Mouse (Mus musculus) lung, postnatal 0 days (tissue): ENCODE measurements around the gene Plekhm3. TPM values are rescaled to one million over a fixed set of nuclear protein-coding genes. Genes with fewer than 3 reads are reported as not detected.
A peak's percentile ranks its signal among the peaks of the same experiment; 100 is the strongest.

Experiments used
- ATAC-seq: fragments of 200-750 bp; cut with Nextera tagmentation; 2 replicates; pipeline ENCODE4 v1.8.0; 2017; ENCODE audit warnings: moderate library complexity
- DNase-seq: peaks from one replicate; pipeline ENCODE4 v3.0.0-alpha.2; 2016; ENCODE audit warnings: low spot score
- H3K27ac ChIP-seq: fragments of 300-500 bp; sonication (generic); 2 replicates; pipeline ENCODE4 v1.5.1; 2014; ENCODE audit warnings: antibody characterized with exemption, mild to moderate bottlenecking, low read length, mixed read lengths
- H3K27me3 ChIP-seq: fragments of 300-500 bp; sonication (generic); replicated peaks from 2 replicates; pipeline ENCODE4 v1.6.1; 2014; ENCODE audit warnings: low read length, mixed read lengths; ENCODE audit not compliant: insufficient read depth
- H3K36me3 ChIP-seq: fragments of 300-500 bp; sonication (generic); 2 replicates; pipeline ENCODE4 v1.6.1; 2014; ENCODE audit warnings: low read length, mixed read lengths; ENCODE audit not compliant: insufficient read depth
- H3K4me1 ChIP-seq: fragments of 300-500 bp; sonication (generic); 2 replicates; pipeline ENCODE4 v1.6.1; 2014; ENCODE audit warnings: antibody characterized with exemption, low read depth, low read length, mixed read lengths; ENCODE audit not compliant: insufficient read depth
- H3K4me2 ChIP-seq: fragments of 300-500 bp; sonication (generic); replicated peaks from 2 replicates; pipeline ENCODE4 v1.6.1; 2014; ENCODE audit warnings: low read depth, mild to moderate bottlenecking, low read length, moderate library complexity, mixed read lengths
- H3K4me3 ChIP-seq: fragments of 300-500 bp; sonication (generic); 2 replicates; pipeline ENCODE4 v1.5.1; 2014; ENCODE audit warnings: low read depth, low read length
- H3K9ac ChIP-seq: fragments of 300-500 bp; sonication (generic); replicated peaks from 2 replicates; pipeline ENCODE4 v1.6.1; 2014; ENCODE audit warnings: low read depth, mild to moderate bottlenecking
- H3K9me3 ChIP-seq: fragments of 300-500 bp; sonication (generic); 2 replicates; pipeline ENCODE4 v1.6.1; 2016; ENCODE audit warnings: low read length, mixed read lengths
- CTCF ChIP-seq: IDR thresholded peaks from 2 replicates; pipeline ENCODE4 v1.5.1; 2016; ENCODE audit warnings: antibody characterized with exemption, mild to moderate bottlenecking
- EP300 ChIP-seq: IDR thresholded peaks from 2 replicates; pipeline ENCODE4 v1.6.1; 2016; ENCODE audit warnings: antibody characterized with exemption, mild to moderate bottlenecking, control low read depth
- WGBS: fragments of 180-500 bp; shearing (Covaris S2); extraction: QIAGEN DNeasy Blood & Tissue Kit; methylation state at CpG from one replicate; pipeline ENCODE4 v1.1.7; 2014; 5-methylcytosine and 5-hydroxymethylcytosine counted together
- polyA plus RNA-seq: library from polyadenylated mRNA; unstranded; fragments of >200 nt; fragmentation: Nextera tagmentation; extraction: Ambion mirVana; gene quantifications from 2 replicates; pipeline ENCODE4 v1.2.1, GENCODE M21; 2015

Gene Plekhm3
- polyA plus RNA-seq, 1 experiment from 2014 or later = 4.7 TPM

DNA sequence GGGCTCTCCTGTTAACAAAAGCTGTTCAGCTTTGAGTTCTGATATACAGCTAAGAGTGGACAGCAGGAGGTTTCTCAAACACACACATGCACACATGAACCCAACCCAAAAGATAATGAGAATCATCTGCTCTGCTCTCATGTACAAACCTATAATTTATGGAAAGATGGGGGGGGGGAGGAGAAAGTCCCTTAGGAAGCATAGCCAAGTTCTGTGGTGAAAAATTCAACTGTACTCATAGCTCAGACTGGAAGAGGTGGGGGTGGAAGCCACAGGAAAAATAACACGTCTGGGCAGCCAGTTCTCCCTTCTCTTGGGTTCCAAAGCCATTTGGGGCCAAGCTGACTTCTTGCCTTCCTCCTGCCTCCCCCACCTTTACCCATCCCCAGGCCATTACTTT is 115.7 kb downstream of the Plekhm3 start:
- Histone ChIP-seq H3K27me3 (no peaks in the 10 kb centered on the region), H3K9me3 (no peaks in the 10 kb centered on the region), H3K9ac (no peak overlapping the region), H3K27ac (no peak overlapping the region), H3K36me3 (no peaks in the 10 kb centered on the region), H3K4me2 (no peak overlapping the region), H3K4me1 (no peaks in the 10 kb centered on the region), H3K4me3 (no peak overlapping the region)
- ATAC-seq = no peak
- DNase-seq = no peak
- 33% methylated on average over 1 of the region's 1 CpGs for whole genome bisulfite sequencing
- no peak for TF ChIP-seq CTCF
- no peak for TF ChIP-seq EP300

DNA sequence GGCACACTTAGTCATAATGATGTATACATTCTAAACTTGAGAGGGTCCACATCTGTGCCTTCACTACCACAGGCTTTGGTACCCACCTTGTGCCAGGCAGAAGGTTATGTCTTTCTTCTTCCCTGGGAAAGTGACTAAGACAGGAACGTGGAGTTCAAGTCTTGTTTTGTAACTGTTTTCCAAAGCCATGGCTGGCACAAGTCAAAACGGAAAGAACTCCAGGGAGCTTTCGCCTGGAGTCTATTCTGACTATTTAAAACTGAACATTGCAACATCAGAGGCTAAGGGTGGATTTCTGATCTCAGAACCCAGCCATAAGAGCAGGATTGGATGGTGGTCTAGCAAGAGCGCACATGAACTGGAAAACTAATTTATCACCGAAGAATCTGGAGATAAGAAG is 120.0 kb downstream of the Plekhm3 start:
- Histone ChIP-seq H3K4me3 (no peak overlapping the region), H3K27me3 (no peaks in the 10 kb centered on the region), H3K27ac (no peak overlapping the region), H3K4me1 (no peaks in the 10 kb centered on the region), H3K9me3 (no peaks in the 10 kb centered on the region), H3K4me2 (no peak overlapping the region), H3K9ac (no peak overlapping the region), H3K36me3 (no peaks in the 10 kb centered on the region)
- 76% methylated on average over 5 of the region's 5 CpGs for WGBS
- DNase-seq (no peak), ATAC-seq (no peak)
- no peak for TF ChIP-seq EP300
- no peak for TF ChIP-seq CTCF

- Histone ChIP-seq H3K4me2 (0 out of 2 replicates have a peak overlapping the region, but pooled peaks have one; percentile 2), H3K27ac (no peak overlapping the region), H3K4me1 (no peaks in the 10 kb centered on the region), H3K9me3 (no peaks in the 10 kb centered on the region), H3K36me3 (no peaks in the 10 kb centered on the region), H3K27me3 (no peaks in the 10 kb centered on the region), H3K9ac (no peak overlapping the region), H3K4me3 (no peak overlapping the region)
- peak; percentile 7 for DNase-seq
- ATAC-seq = no peak
- 41% methylated on average over 3 of the region's 3 CpGs for WGBS
- no peak for TF ChIP-seq CTCF
- no peak for TF ChIP-seq EP300
These were observed 120.5 kb downstream of the Plekhm3 start for GRCm38 (mm10) chr1:64836114-64836513.

- Histone ChIP-seq H3K9ac (no peak overlapping the region), H3K9me3 (no peaks in the 10 kb centered on the region), H3K4me3 (no peak overlapping the region), H3K4me2 (no peak overlapping the region), H3K36me3 (no peaks in the 10 kb centered on the region), H3K4me1 (no peaks in the 10 kb centered on the region), H3K27ac (no peak overlapping the region), H3K27me3 (no peaks in the 10 kb centered on the region)
- ATAC-seq = no peak
- WGBS = 50% methylated on average over 2 of the region's 2 CpGs
- no peak for TF ChIP-seq EP300
- no peak for TF ChIP-seq CTCF
- no peak for DNase-seq
These were observed 125.1 kb downstream of the Plekhm3 start for GRCm38 (mm10) chr1:64831552-64831951.

DNA sequence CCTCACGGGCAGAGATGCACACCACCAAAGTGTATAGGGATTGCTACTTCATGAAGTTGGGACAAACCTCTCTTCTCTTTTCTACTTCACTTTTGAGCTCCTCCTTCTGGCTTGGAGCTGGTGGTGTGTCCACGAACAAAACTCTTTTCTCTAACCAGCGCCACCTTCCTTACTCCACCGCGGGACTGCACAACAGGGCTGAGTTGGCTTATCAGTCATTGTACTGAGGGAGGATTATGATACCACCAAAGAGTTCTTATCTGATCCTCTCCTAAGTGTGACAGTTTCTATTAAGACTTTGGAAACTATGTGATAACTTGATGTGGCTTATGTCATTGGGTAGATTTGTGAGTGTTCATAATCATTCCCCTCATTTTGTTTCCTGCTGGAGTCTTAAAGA is 129.2 kb downstream of the Plekhm3 start:
- WGBS = 83% methylated on average over 5 of the region's 5 CpGs
- no peaks in the 10 kb centered on the region for H3K4me1 ChIP-seq
- no peak overlapping the region for H3K27ac ChIP-seq
- no peaks in the 10 kb centered on the region for H3K27me3 ChIP-seq
- H3K4me3 ChIP-seq = no peak overlapping the region
- H3K9me3 ChIP-seq = no peaks in the 10 kb centered on the region
- TF ChIP-seq CTCF (no peak), EP300 (no peak)
- DNase-seq (no peak), ATAC-seq (no peak)
- no peak overlapping the region for H3K4me2 ChIP-seq
- H3K9ac ChIP-seq = no peak overlapping the region
- no peaks in the 10 kb centered on the region for H3K36me3 ChIP-seq

- ATAC-seq (no peak), DNase-seq (no peak)
- H3K4me3 ChIP-seq = no peak overlapping the region
- H3K9me3 ChIP-seq = no peaks in the 10 kb centered on the region
- TF ChIP-seq CTCF (no peak), EP300 (no peak)
- H3K4me2 ChIP-seq = no peak overlapping the region
- H3K36me3 ChIP-seq = no peaks in the 10 kb centered on the region
- 61% methylated on average over 6 of the region's 6 CpGs for WGBS
- H3K27me3 ChIP-seq = no peaks in the 10 kb centered on the region
- no peaks in the 10 kb centered on the region for H3K4me1 ChIP-seq
- no peak overlapping the region for H3K9ac ChIP-seq
- H3K27ac ChIP-seq = no peak overlapping the region
These were observed 130.1 kb downstream of the Plekhm3 start for GRCm38 (mm10) chr1:64826348-64827103.
